In genomic region chrX:95444776-95445111, GRCm38 (mm10) we compare ENCODE assay signal across 7 mouse cellular contexts. TPM values are rescaled to one million over a fixed set of nuclear protein-coding genes. Genes with fewer than 3 reads are reported as not detected.
A peak's percentile ranks its signal among the peaks of the same experiment; 100 is the strongest.
DNase-seq lines count a peak whose midpoint lies in the region; ATAC-seq and TF ChIP-seq lines count a peak whose summit lies in the region.

TSS of gene Amer1 (minus strand) at chrX:95444872.

- H3K4me1 ChIP-seq in intestine, postnatal 0 days (replicated peaks; ENCODE audit: control insufficient read depth, insufficient read depth, low read length) = no peaks in the 10 kb centered on the region
- peaks cover 17% of the 10 kb centered on the region for H3K4me1 ChIP-seq in midbrain, embryonic 12.5 days
- peaks cover 4% of the 10 kb centered on the region; the same call in 1 of the 2 replicates for H3K4me1 ChIP-seq in small intestine, adult 2 months (ENCODE audit: control insufficient read depth, insufficient read depth, insufficient read length, low read length)

- peak; percentile 24; the same call in 1 of the 2 replicates for TF ChIP-seq POLR2A in small intestine, adult 2 months (IDR thresholded peaks at IDR 0.05; ENCODE audit: low read depth, low read length)

- H3K9ac ChIP-seq in intestine, postnatal 0 days (ENCODE audit: low read depth, low read length) = peak within 1 kb of the TSS; percentile 34; the same call in 1 of the 2 replicates
- H3K9ac ChIP-seq in midbrain, embryonic 12.5 days (replicated peaks) = peak within 1 kb of the TSS; percentile 68

- peak; percentile 94 for ATAC-seq in intestine, postnatal 0 days
- ATAC-seq in midbrain, embryonic 12.5 days (ENCODE audit: low FRiP score, low read depth) = peak; percentile 97

- no peak for TF ChIP-seq CTCF in intestine, postnatal 0 days (IDR thresholded peaks at IDR 0.05; ENCODE audit: low read depth)
- TF ChIP-seq CTCF in small intestine, adult 2 months (IDR thresholded peaks at IDR 0.05; ENCODE audit: extremely low read depth, insufficient read length, insufficient replicate concordance, low read depth, low read length) = no peak

- WGBS in intestine, postnatal 0 days = 19% methylated on average over 19 of the region's 19 CpGs
- 17% methylated on average over 18 of the region's 19 CpGs for WGBS in midbrain, embryonic 12.5 days
- 9% methylated on average over 19 of the region's 19 CpGs for WGBS in small intestine, adult 2 months

- H3K4me2 ChIP-seq in intestine, postnatal 0 days (replicated peaks; ENCODE audit: low read depth) = peak within 1 kb of the TSS; percentile 66
- peak within 1 kb of the TSS; percentile 58 for H3K4me2 ChIP-seq in midbrain, embryonic 12.5 days (replicated peaks)

- no peaks in the 10 kb centered on the region for H3K36me3 ChIP-seq in intestine, postnatal 0 days (ENCODE audit: control insufficient read depth, insufficient read depth)
- no peaks in the 10 kb centered on the region for H3K36me3 ChIP-seq in midbrain, embryonic 12.5 days
- H3K36me3 ChIP-seq in small intestine, adult 2 months (ENCODE audit: control insufficient read depth, insufficient read depth, low read length) = no peaks in the 10 kb centered on the region

- DNase-seq in adrenal gland, adult 2 months = peak; percentile 94
- peak; percentile 76 for DNase-seq in embryo, embryonic 11.5 days (ENCODE audit: low read depth, low spot score)
- DNase-seq in gastrocnemius, postnatal 4 days (ENCODE audit: low spot score in 2 of 2) = peak; percentile 61 to 85
- DNase-seq in left cerebral cortex, postnatal 4 days = peak; percentile 85

- H3K4me3 ChIP-seq in intestine, postnatal 0 days (ENCODE audit: low read depth, low read length) = peak within 1 kb of the TSS; percentile 56
- peak within 1 kb of the TSS; percentile 61 for H3K4me3 ChIP-seq in midbrain, embryonic 12.5 days
- H3K4me3 ChIP-seq in small intestine, adult 2 months (ENCODE audit: low read depth, low read length) = peak within 1 kb of the TSS; percentile 98

- intact Hi-C loops in left cerebral cortex, postnatal 4 days (cut with DNase I) = no loop called here

- peak within 1 kb of the TSS; percentile 81 for H3K27ac ChIP-seq in intestine, postnatal 0 days (ENCODE audit: low read depth, low read length)
- H3K27ac ChIP-seq in midbrain, embryonic 12.5 days (replicated peaks) = peak within 1 kb of the TSS; percentile 79
- peak within 1 kb of the TSS; percentile 81 for H3K27ac ChIP-seq in small intestine, adult 2 months (ENCODE audit: insufficient read depth, low read depth, low read length)

- H3K9me3 ChIP-seq in intestine, postnatal 0 days (ENCODE audit: control insufficient read depth) = no peaks in the 10 kb centered on the region
- H3K9me3 ChIP-seq in midbrain, embryonic 12.5 days = no peaks in the 10 kb centered on the region

- H3K27me3 ChIP-seq in intestine, postnatal 0 days (replicated peaks; ENCODE audit: control insufficient read depth, insufficient read depth, low read length) = no peaks in the 10 kb centered on the region
- H3K27me3 ChIP-seq in midbrain, embryonic 12.5 days = no peaks in the 10 kb centered on the region
- no peaks in the 10 kb centered on the region for H3K27me3 ChIP-seq in small intestine, adult 2 months (ENCODE audit: control insufficient read depth, insufficient read depth, low read length)

RNA-seq across cellular contexts. Expression of gene Amer1, which starts in this region (rescaled TPM):
- total RNA-seq in adrenal gland, adult 2 months (2021) = 1 to 10 TPM; 5.4 to 9.1 TPM
- polyA plus RNA-seq in adrenal gland, adult 2 months (2012; rRNA removed) = 1.4 and 1.6 TPM in 2 replicates
- total RNA-seq in gastrocnemius, postnatal 4 days (2021) = 10 to 100 TPM; 19.4 to 23.7 TPM
- polyA plus RNA-seq in intestine, postnatal 0 days (2015; fragmentation: Nextera tagmentation; extraction: Ambion mirVana) = 2.8 and 2.9 TPM in 2 replicates
- 10 to 100 TPM; 29.8 to 30.2 TPM for total RNA-seq in left cerebral cortex, postnatal 4 days (2021)
- 11.5 and 11.6 TPM in 2 replicates for polyA plus RNA-seq in midbrain, embryonic 12.5 days (2016; fragmentation: Nextera tagmentation; extraction: Ambion mirVana)
- polyA plus RNA-seq in small intestine, adult 2 months (2012; rRNA removed) = 0.39 and 0.62 TPM in 2 replicates

Comparison
In these comparisons a context has a peak if more than half of its experiments do, and no peak if none do; other contexts are left out.
1. Peak in every context shown above with its lines: DNase-seq, ATAC-seq, H3K4me3 ChIP-seq and H3K27ac ChIP-seq.